Mouse (Mus musculus) left cerebral cortex, postnatal 10 days (tissue): ENCODE data around the gene Pex3. TPM values are rescaled to one million over a fixed set of nuclear protein-coding genes. Genes with fewer than 3 reads are reported as not detected.
"Not testable (repeated sequence)": the region's sequence is repeated elsewhere in the genome, so short reads cannot be mapped to it uniquely, and the experiment has no call there.

ENCODE experiments used
- DNase-seq, 2 experiments: peaks; one replicate each; pipeline ENCODE4 v3.0.0; 2021 to 2022; ENCODE audit warnings: low spot score in 2 of 2, mixed read lengths in 1 of 2; ENCODE audit errors: extremely low spot score in 1 of 2
- intact Hi-C: fragments of 180-260 bp; cut with DNase I; formaldehyde crosslinking; loops from one replicate; pipeline ENCODE4 v1.15.1; 2025
- total RNA-seq, 2 experiments: library from RNA; stranded (reverse); gene quantifications; 2 replicates each; pipeline ENCODE4 v1.2.3; 2021

Pex3 gene
- total RNA-seq, 2 experiments from 2014 or later: 24.3 to 25.1 TPM

- intact Hi-C loops: no loop called here
- no peak for DNase-seq
Measured at GRCm38 (mm10) chr10:13553498-13553985, 600 bp upstream of the Pex3 start.

DNA sequence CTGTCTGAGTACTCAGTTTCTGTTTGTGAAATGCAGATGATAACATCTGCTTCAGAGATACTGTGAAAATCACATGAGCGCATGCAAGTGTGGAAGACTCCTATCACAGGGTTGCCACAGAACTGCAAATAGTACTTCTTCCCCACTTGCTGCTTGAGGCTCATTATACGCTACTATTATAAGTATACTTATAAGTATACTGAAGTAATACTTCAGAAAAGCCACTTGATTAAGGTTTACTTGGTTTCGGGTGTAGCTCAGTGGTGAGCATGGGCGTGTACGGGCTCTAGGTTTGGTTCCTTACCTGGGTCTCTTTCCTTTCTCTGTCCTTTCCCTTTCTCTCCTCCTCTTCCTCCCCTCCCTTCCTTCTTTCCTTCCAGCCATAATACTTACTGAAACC lies 11.2 kb downstream of the Pex3 start:
- intact Hi-C loops: no loop called here
- DNase-seq: no peak

- DNase-seq: no peak
- intact Hi-C loops: no loop called here
Measured at GRCm38 (mm10) chr10:13539769-13540333, 13.1 kb downstream of the Pex3 start.

- no peak for DNase-seq
- intact Hi-C loops: no loop called here
Measured at GRCm38 (mm10) chr10:13536706-13537105, 16.2 kb downstream of the Pex3 start.

GRCm38 (mm10) chr10:13534751-13535150 lies 18.2 kb downstream of the Pex3 start:
- intact Hi-C loops: no loop called here
- no peak for DNase-seq

- intact Hi-C loops: loop anchor here (10.0 kb wide), 1 partner anchor 343 kb away; no protein-coding TSS in a partner anchor
- DNase-seq: no peak
Measured at GRCm38 (mm10) chr10:13528155-13528554, 24.8 kb downstream of the Pex3 start.

GRCm38 (mm10) chr10:13521857-13522256 lies 31.1 kb downstream of the Pex3 start:
- DNase-seq: no peak
- intact Hi-C loops: loop anchor here (10.0 kb wide), 1 partner anchor 337 kb away; no protein-coding TSS in a partner anchor

DNA sequence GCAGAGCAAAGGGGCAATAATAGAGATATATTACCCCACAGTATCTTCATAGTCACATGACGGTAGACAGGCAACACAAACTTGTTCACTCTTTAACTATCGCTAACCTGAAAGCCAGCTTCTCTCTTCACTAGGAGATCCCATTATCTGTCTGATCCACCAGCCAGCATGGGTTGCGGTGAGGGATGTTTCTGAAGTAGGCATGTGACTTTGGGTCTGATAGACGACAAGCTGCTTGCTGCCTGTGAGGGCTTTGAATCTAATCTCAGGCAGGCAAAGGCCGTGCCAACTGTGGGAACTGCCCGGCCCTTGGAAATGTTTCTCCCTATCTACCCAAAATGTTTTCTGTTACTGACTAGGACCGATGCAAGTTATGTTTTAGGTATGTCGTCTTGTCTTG lies 50.6 kb downstream of the Pex3 start:
- DNase-seq: no peak
- intact Hi-C loops: no loop called here

GRCm38 (mm10) chr10:13501533-13501932 lies 51.4 kb downstream of the Pex3 start:
- intact Hi-C loops, DNase-seq: not testable (repeated sequence)

GRCm38 (mm10) chr10:13500938-13501496 lies 51.9 kb downstream of the Pex3 start:
- peak; percentile 80 to 92 for DNase-seq
- intact Hi-C loops: no loop called here

- intact Hi-C loops: no loop called here
Measured at GRCm38 (mm10) chr10:13500473-13500872, 52.5 kb downstream of the Pex3 start.

GRCm38 (mm10) chr10:13499331-13499730 lies 53.6 kb downstream of the Pex3 start, which contains the start of gene Fuca2:
Gene Fuca2 (plus strand): TSS chr10:13499540.
- intact Hi-C loops: no loop called here
- DNase-seq: no peak

More at GRCm38 (mm10) chr10:13500473-13500872, 52.5 kb downstream of the Pex3 start:
- DNase-seq: no peak

GRCm38 (mm10) chr10:13496315-13496714 lies 56.6 kb downstream of the Pex3 start:
- intact Hi-C loops: no loop called here
- DNase-seq: no peak

DNA sequence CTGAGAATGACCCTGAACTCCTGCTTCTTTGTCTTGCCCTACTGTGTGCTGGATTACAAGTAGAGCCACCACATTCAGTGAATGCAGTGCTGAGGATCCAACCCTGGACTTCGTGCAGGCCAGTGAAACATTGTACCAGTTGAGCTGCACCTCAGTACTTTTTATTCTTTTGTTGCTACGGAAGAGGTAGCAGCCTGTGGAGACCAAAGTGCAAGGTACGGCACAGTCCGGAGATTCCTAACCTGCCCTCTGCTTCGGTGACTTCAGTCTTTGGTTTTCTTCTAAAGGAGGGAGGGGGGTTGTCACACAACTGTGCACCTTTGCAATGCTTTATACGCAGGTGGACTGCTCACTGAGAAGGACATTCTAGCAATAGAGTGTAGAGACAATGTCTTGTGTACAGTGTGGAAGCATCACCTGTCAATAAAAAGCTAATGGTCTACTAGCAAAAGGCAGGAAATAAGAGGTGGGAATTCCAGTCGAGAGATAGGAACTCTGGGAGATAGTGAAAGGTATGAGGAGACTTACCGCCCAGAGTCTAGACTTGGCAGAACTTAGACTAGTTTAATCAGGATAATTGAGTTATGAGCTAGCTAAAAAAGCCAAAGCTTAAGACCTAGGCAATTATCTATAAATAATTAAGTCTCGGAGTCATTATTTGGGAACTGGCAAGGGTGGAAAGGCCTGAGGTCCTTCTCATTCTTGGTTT lies 58.8 kb downstream of the Pex3 start:
- intact Hi-C loops: no loop called here
- no peak for DNase-seq

DNA sequence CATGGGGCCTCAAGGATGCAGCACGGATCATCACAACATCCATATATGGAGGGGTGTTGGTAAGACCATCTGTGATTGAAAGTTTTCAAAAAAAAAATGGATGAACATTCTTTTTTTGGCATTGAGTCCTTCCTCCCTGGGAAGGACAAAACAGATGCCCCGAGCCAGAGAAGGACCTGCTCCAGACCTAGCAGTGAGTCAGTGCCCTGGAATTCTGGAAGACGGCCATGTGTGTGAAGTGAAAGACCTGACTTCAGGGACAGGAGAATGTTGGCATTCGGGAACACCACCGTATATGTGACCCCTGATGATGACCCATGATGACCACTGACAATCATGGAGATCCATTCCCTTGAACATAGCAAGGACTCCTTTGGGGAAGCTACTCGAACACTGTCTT lies 63.3 kb downstream of the Pex3 start:
- intact Hi-C loops: no loop called here
- DNase-seq: no peak

GRCm38 (mm10) chr10:13485958-13486357 lies 67.0 kb downstream of the Pex3 start:
- DNase-seq: no peak
- intact Hi-C loops: no loop called here

GRCm38 (mm10) chr10:13479341-13479740 lies 73.6 kb downstream of the Pex3 start:
- no peak for DNase-seq
- intact Hi-C loops: no loop called here

- DNase-seq: no peak
- intact Hi-C loops: no loop called here
Measured at GRCm38 (mm10) chr10:13475121-13475520, 77.8 kb downstream of the Pex3 start.

- DNase-seq: no peak
- intact Hi-C loops: no loop called here
Measured at GRCm38 (mm10) chr10:13474568-13474955, 78.4 kb downstream of the Pex3 start.
